Mouse (Mus musculus) embryo, embryonic 11.5 days (tissue): Measurements from ENCODE around the gene Anxa5.

Experiments used
- DNase-seq: peaks from one replicate; pipeline ENCODE4 v3.0.0-alpha.2; 2012; ENCODE audit warnings: low read depth, low spot score

The Anxa5 gene

DNA sequence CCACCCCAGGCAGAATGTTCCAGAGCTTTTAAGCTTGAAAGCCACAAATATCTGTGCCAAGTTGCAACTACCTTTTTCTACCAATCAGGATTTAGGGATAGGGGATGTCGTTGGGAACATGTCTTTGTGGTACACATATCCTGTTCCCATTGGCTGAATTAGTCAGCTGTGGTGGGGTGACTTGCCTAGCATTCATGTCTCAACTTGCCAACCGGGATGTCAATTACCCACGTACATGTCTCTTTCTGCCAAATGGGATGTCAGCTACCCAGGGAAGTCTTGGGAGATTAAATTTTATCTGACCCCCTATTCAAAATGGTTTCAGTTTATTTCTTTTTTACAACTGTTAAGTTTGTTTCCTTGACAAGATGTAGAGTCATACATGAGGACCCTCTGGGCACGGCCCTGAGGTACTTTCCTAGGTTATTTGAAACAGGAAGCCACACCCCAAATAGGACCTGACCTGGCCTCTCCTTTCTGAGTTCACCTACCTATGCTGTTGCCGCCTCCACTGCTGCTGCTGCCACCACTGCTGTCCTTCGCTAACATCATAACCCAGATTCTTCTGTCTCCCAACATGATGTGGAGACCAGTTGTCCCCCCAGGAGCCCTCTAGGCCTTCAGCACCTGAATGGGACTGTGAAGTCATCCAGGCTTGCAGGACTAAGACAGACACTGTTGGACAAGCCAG lies 13.3 kb upstream of the Anxa5 start:
- no peak for DNase-seq

DNA sequence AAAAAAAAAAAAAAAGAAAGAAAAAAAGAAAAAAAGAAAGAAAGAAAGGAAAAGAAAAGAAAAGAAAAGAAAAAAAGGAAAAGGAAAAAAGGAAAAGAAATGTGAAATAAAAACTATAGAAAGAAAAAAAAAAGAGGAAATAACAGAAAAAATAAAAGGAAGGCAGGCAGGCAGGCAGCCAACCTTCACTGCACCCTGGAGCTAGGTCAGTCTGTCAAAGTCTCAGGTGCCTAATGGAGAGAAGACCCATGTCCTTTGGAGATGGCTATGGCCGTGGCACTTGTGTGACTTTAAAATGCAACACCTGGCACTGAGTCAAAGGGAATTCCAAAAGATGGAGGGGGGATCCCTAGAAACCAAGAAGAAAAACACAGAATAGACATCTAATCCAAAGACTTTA lies 12.7 kb upstream of the Anxa5 start:
- no peak for DNase-seq

GRCm38 (mm10) chr3:36486881-36487280 lies 11.2 kb upstream of the Anxa5 start:
- DNase-seq, result no peak

DNA sequence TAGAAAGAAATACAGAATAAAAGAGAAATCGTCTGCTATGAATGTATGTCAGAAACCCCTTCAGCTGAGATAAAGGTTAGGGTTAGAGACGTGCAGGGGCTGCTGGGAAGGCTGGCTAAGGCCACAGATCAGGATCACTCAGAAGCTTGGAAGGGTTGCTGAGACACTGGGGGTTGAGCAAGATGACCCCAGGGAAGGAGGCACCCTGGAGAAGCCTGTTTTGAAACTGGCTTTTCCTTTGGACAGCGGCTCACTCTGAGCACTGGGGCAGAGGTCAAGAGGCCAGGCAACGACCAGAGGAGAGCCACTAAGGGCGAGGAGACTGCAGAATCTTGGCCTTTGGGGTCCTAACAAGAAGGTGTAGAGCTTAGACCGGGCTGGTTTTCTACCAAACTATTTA lies 10.5 kb upstream of the Anxa5 start:
- DNase-seq, result no peak

DNA sequence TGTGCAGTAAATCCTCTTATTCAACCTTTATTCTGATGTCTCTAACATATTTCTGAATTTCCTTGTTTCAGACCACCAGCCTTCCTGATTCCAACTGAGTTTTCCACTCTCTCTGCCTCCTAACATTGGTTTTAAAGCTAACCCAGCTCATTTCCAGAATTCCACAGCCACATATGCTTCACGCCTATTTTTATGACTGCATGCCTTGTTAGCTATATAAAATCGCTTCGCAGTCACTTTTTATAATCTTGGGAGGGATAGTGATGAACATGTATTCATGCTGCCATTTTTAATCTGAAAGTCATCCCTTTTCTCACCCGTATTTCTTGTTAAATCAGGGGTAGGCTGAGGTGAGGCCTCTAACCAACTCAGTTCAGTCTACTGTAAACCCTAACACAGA lies 8.6 kb upstream of the Anxa5 start:
- no peak for DNase-seq

DNA sequence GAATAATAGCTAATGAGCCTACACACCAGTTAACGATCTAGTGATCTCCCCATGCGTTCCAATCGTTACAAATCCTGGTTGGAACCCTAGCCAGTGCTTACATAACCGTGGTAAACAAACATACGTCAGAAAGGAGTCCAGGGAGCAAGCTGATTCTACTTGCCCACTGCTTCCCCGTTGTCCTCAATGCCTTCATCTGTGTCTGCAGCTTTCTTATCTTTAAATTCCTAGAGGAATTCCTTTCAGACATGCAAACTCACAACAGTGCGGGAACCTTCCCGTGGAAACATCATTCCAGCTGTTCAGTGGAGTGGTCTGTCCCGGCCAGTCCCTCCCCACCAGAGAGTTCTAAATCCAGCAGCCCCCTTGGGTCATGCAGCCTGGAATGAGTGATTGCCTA lies 7.2 kb upstream of the Anxa5 start:
- no peak for DNase-seq

DNA sequence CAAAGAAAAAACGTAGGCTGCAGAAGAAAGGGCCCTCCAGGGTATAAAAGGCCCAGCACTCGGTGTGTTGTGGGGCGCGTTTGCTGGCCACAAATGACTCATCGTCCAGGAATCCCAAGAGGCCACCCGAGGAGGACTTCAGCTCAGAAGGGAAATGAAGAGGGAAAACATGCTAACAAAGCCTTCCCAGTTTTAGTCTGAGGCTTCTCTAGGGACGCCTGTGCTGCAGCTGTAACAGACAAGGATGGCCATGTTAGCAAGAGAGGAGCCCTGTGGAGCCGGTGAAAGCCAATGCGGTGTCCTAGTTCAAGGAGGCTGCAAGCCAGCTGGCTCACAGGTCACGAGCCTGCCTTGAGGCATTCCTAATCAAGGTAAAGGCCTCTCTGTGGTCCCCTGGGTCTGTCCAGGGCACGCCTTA lies 6.1 kb upstream of the Anxa5 start:
- DNase-seq, result peak; percentile 50

DNA sequence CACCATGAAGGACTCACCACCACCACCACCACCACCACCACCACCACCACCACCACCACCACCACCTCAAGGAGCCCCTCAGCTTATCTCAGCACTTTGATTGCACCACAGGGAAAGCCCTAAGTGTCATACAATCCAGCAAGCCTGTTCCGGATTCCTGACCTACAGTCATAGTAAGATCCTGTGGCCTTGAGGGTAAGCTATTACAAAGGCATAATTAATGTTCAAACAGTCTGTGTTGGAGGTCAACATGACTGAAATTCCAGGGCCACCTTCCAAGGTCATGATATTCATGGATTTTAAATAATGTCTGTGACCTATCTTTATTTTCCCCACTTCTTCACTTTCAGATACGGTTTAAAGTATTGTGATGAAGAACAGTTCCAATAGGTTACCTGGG lies 4.8 kb upstream of the Anxa5 start:
- DNase-seq, result no peak

DNA sequence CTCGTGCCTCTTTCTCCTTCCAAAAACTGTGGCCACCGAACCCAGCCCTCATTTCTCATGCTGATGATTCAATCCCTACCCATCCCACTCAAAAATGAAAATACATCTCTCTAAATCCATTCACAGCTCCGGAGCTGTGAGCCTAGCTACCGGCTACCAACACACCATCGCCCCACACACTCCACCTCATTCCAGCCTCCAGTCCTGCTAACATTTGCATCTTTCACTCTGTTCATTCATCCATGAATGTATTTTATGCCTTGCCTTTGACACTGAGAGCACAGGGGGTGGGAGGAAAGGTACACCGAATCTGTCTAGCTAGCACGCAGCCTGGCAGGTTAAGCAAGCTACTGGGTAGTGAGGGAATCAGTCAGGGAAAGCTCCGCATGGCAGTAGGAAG lies 3.1 kb upstream of the Anxa5 start:
- no peak for DNase-seq

DNA sequence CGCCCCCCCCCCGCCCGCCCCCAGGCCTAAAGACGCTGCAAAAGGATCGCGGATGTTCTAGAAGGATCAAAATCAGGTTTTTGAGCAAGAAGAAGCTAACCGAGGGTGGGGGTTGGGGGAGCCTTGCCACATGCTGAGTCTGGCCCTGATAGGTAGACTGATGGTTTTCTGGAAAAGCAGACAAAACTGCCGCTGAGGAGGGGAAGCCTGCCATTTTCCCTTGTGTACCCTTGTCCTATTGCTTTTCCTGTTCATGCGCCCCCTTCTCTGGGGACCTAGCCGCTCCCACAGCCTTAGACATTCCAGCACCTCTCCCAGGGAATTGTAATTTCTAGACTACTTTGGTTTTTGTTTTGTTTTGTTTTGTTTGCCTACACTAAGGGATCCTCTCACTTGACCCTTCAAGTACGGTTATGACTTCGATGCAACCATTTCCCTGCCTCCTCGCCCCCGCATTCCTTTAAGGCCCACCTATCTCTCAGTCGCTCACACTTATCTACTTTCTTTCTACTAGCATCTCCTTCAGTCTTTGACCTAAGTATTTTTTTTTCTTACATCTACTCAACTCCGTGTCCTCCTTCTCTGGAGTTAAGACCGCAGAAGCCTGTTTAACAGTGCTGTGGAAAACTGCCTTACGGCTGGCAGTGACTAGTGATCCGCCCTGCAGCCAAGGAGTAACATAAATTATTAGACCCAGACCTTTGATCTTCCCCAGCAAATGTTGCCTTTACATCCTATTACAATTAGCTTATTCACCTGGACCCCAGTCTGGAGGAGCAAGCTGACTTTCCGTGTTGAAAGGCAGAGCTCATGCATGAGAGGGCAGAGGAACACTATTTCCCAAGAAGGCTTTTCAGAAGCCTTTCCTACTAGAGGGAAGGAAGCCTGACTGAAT lies 814 bp upstream of the Anxa5 start:
- DNase-seq, result no peak

DNA sequence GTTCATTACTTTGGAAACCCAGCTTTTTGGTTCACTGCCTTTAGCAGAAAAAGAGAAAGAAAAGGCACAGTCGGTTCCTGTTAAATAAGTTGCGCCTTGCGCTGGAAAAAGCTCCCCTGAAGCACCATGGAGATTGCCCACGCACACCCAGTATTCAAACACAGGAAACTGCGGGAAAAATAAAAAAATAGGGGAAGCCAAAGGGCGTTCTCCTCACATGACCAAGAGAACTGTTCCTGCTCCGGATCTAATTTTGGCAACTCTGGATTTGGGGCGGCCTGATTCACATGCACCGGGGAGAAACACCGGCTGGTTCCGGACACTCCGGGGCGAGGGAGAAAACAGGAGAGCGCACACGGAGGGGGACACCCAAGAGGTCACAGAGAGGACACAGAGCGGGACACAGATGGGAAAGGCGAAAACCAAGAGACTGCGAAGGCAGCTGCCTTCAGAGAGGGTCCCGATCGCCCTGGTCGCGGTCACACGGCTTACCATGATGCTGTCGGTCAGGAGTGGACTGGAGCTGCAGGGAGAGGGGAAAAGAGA lies 683 bp downstream of the Anxa5 start:
- DNase-seq, result no peak

DNA sequence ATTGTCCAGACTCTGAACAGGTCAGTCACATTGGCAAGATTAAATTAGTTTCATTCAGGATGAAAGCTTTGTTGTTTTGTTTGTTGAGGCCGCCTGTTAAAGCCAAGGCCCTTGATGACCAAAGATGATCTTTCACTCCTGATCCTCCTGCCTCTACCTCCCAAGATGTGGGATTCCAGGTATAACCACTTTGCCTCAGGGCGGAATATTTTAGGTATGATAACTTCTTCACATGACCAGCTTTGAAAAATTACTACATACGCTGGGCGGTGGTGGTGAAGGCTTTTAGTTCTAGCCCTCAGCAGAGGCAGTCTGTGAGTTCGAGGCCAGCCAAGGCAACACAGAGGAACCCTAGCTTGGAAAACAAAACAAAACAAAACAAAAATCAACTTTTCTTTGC lies 1.3 kb downstream of the Anxa5 start:
- no peak for DNase-seq

- DNase-seq, result no peak
These were observed 2.5 kb downstream of the Anxa5 start for GRCm38 (mm10) chr3:36473222-36473621.

DNA sequence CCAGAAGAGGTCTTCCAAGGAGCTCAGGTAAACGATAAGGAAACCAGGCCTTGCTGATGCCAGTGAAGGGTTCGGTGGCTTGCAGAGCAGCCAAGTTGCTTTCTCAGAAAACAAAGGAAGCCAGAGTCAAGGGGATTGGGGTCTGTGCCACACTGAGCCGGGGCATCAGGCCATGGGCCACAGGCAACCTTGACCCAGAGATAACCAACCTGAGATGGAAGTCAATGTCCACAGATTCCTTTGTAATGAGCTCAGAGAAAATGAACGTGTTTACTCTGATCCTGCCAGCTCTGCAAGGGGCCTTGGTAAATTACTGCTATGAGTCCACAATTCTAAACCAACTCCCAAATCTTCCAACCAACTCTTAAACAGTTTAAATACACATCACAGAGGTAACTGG lies 3.8 kb downstream of the Anxa5 start:
- no peak for DNase-seq

DNA sequence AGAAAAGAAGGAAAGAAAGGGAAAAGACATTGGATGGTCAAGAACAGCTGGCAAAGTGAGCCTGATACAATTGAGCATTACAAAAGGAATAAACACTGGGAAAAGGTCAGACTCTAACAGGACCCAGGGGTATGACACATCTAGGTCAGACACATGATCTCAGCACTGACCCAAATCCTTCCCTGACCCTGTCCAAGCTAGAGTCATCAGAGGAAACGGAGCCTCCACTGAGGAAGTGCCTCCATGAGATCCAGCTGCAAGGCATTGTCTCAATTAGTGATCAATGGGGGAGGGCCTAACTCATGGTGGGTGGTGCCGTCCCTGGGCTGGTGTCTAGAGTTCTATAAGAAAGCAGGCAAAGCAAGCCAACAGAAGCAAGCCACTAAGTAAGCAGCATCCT lies 6.8 kb downstream of the Anxa5 start:
- no peak for DNase-seq

DNA sequence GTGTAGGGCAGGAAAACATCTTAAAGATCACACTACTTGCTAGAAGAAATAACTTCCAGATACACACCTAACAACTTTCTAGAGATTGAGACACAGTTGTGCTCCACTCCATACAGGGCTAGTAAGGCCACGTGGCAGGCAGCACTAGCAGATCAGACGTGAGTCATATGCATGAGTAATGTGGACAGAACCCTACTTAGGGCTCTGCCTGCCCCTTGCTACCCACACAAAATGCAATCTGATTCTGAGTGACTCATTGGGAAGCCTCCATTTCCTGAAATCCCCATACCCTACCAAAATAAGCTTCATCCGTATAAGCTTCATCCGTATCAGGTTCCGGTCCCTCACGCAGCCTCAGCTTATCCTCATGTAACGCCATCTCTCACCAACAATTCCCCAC lies 8.1 kb downstream of the Anxa5 start:
- no peak for DNase-seq

DNA sequence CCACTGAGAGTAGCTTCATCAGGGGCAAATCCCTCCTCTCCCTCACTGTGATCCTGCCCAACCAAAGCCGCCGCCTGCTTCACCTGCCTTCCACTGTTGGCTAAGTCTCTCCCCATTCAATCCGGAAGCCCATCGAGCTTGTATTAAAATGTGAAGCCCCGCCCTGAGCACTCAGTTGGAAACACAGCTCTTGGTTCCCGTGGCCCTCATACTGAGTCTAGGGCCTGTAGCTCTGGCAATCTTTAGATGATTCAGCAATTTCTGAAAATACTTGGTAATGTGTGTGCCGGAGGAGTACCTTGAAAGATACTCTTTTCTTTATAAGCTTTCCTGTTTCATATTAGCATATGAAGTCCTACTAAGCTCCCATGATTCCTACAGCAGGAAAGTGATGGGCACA lies 10.2 kb downstream of the Anxa5 start:
- no peak for DNase-seq

- no peak for DNase-seq
These were observed 13.3 kb downstream of the Anxa5 start for GRCm38 (mm10) chr3:36462348-36462747.

DNA sequence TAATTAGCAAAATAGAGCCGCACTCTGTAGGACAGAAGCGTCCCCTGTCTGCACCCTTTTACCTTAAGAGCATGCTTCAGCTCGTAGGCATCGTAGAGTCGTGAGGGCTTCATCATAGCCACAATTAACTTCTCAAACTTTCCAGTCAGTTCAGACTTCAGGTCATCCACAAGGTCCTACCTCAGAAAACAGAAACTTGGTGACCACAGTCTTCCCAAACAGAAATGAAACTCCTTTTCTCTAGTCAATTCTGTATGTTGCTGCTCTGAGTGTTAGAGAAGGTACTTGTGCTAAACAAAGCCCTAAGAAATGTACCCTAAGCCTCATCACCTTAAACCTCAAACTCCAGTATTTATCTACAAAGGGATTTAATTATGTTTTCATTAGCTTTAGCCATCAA lies 13.9 kb downstream of the Anxa5 start:
- DNase-seq, result no peak

GRCm38 (mm10) chr3:36460717-36461116 lies 15.0 kb downstream of the Anxa5 start:
- DNase-seq, result no peak

DNA sequence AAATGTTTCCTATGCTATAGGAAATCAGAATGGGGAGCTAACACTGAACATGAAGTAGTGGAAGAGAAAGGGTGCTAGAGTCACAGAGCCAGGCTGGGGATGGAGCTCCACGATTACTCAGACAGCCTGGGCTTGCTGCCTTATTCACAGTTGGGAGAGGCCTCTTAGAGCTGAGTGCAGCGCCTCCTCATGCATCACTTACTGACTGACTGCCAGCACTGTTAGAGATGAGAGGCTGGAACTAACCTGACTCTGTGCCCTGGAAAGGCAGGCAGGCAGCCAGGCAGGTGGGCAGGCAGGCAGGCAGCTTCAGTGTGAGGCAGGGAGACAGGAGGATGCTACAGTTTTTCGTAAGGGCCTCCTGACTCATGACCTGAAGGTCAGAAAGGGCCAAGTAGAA lies 20.1 kb downstream of the Anxa5 start:
- DNase-seq, result no peak

DNA sequence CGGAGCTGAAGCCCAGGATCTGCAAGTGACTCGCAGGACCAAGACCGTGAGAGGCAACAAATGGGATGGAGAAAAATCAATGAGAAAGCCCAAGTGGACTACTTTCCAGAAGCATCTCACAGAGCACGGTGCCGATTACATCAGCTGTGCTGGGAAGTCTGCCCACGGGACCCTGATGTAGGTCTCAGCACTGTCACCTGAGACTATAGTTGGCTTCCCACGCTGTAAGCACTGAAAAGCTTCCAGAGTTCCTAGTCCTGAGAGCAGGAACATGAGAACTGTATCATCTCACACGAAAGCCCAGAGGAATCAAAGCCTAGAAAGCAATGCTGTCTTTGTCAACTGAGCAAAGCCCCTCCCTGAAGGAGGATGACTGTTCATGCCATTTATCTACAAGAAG lies 20.6 kb downstream of the Anxa5 start:
- no peak for DNase-seq

GRCm38 (mm10) chr3:36452502-36452901 lies 23.2 kb downstream of the Anxa5 start:
- DNase-seq, result no peak
